Mouse (Mus musculus): ENCODE data around the gene Dbndd2.

DNA sequence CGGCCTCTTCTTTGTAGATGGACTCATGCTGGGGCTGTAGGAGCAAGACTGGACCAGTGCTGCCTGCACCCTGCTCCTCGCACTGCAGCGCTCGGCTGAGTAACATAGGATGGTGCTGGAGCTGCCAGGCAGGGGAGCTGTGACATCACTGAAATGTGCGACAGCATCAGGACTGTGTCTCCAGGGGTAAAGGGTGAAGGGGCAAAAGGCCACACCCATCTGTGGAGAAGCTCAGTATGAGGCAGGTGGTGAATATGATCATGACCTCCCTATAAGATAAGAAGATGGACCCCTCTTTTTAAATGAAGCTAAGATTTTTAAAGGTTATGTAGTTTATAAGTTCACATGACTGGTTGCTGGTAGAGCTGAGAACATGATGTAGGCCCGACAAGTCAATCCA is 12.3 kb upstream of the Dbndd2 start, which contains the start of gene Trp53tg5:
- TF ChIP-seq POLR2A (IDR thresholded peaks at IDR 0.05; ENCODE audit: borderline replicate concordance, low read depth, low read length) (no peak), CTCF (IDR thresholded peaks at IDR 0.05; ENCODE audit: low read depth, low read length) (no peak)
